Mouse (Mus musculus) megakaryocyte, adult 5-6 weeks (primary cell): Measurements from ENCODE around the gene Fam222a. TPM values are rescaled to one million over a fixed set of nuclear protein-coding genes. Genes with fewer than 3 reads are reported as not detected.

Source experiments
- ATAC-seq: 2 replicates; pipeline ENCODE4 v1.8.0; 2016; ENCODE audit warnings: mild to moderate bottlenecking, inconsistent platforms; ENCODE audit not compliant: poor library complexity, severe bottlenecking
- total RNA-seq, 2 experiments: library from RNA; stranded (forward) in 1 of 2; stranded (reverse) in 1 of 2; fragments of 153-499, 151-499 nt in 1 of 2; fragments of 221-1000, 200-1000 nt in 1 of 2; gene quantifications; 2 replicates each; pipeline versions ENCODE4 v1.2.3 to v1.2.4; 2015 to 2017

Fam222a gene
- total RNA-seq (2015) (0.16 and 0.22 TPM in 2 replicates), total RNA-seq (2017) (0.11 and 0.69 TPM in 2 replicates)

GRCm38 (mm10) chr5:114567565-114568197 is at the start of gene Fam222a:
Gene Fam222a (plus strand): TSS chr5:114568016.
- ATAC-seq = peak; percentile 39

GRCm38 (mm10) chr5:114528355-114528754 is 39.5 kb upstream of the Fam222a start:
- no peak for ATAC-seq

- ATAC-seq = no peak
These were observed 37.5 kb upstream of the Fam222a start for GRCm38 (mm10) chr5:114530337-114530736.

GRCm38 (mm10) chr5:114532055-114532454 is 35.8 kb upstream of the Fam222a start:
- ATAC-seq = no peak

GRCm38 (mm10) chr5:114537308-114538020 is 30.4 kb upstream of the Fam222a start:
- no peak for ATAC-seq

GRCm38 (mm10) chr5:114538021-114538405 is 29.8 kb upstream of the Fam222a start:
- no peak for ATAC-seq

GRCm38 (mm10) chr5:114538752-114539151 is 29.1 kb upstream of the Fam222a start:
- ATAC-seq = no peak

- ATAC-seq = no peak
These were observed 28.1 kb upstream of the Fam222a start for GRCm38 (mm10) chr5:114539766-114540165.

- no peak for ATAC-seq
These were observed 26.0 kb upstream of the Fam222a start for GRCm38 (mm10) chr5:114541656-114542445.

- ATAC-seq = no peak
These were observed 24.2 kb upstream of the Fam222a start for GRCm38 (mm10) chr5:114543656-114544055.

GRCm38 (mm10) chr5:114544205-114544604 is 23.6 kb upstream of the Fam222a start:
- no peak for ATAC-seq

- ATAC-seq = no peak
These were observed 22.7 kb upstream of the Fam222a start for GRCm38 (mm10) chr5:114545076-114545475.

- ATAC-seq = no peak
These were observed 18.8 kb upstream of the Fam222a start for GRCm38 (mm10) chr5:114548976-114549375.

- ATAC-seq = no peak
These were observed 18.0 kb upstream of the Fam222a start for GRCm38 (mm10) chr5:114549770-114550169.

- no peak for ATAC-seq
These were observed 17.4 kb upstream of the Fam222a start for GRCm38 (mm10) chr5:114550431-114550830.

GRCm38 (mm10) chr5:114550886-114551492 is 16.8 kb upstream of the Fam222a start:
- no peak for ATAC-seq

- no peak for ATAC-seq
These were observed 15.2 kb upstream of the Fam222a start for GRCm38 (mm10) chr5:114552507-114553208.

- no peak for ATAC-seq
These were observed 14.1 kb upstream of the Fam222a start for GRCm38 (mm10) chr5:114553706-114554105.

GRCm38 (mm10) chr5:114555424-114555823 is 12.4 kb upstream of the Fam222a start:
- ATAC-seq = no peak

GRCm38 (mm10) chr5:114556109-114556508 is 11.7 kb upstream of the Fam222a start:
- no peak for ATAC-seq
